Mouse (Mus musculus) stomach, embryonic 16.5 days (tissue): ENCODE results near the gene Zcchc8. TPM values are rescaled to one million over a fixed set of nuclear protein-coding genes. Genes with fewer than 3 reads are reported as not detected.
A peak's percentile ranks its signal among the peaks of the same experiment; 100 is the strongest.

Experiments
- ATAC-seq: fragments of 200-750 bp; cut with Nextera tagmentation; 2 replicates; pipeline ENCODE4 v1.8.0; 2017; ENCODE audit warnings: moderate number of reproducible peaks, moderate TSS enrichment; ENCODE audit not compliant: insufficient read depth, low FRiP score
- H3K27ac ChIP-seq: fragments of 300-500 bp; sonication (generic); 2 replicates; pipeline ENCODE4 v1.5.1; 2014; ENCODE audit warnings: low read length
- H3K27me3 ChIP-seq: fragments of 300-500 bp; sonication (generic); 2 replicates; pipeline ENCODE4 v1.6.1; 2014; ENCODE audit warnings: low read length, control low read depth, mixed read lengths; ENCODE audit not compliant: control insufficient read depth, insufficient read depth
- H3K36me3 ChIP-seq: fragments of 300-500 bp; sonication (generic); 2 replicates; pipeline ENCODE4 v1.6.1; 2014; ENCODE audit warnings: low read length; ENCODE audit not compliant: control insufficient read depth, insufficient read depth
- H3K4me1 ChIP-seq: fragments of 300-500 bp; sonication (generic); 2 replicates; pipeline ENCODE4 v1.6.1; 2014; ENCODE audit warnings: low read length, control low read depth, mixed read lengths; ENCODE audit not compliant: control insufficient read depth, insufficient read depth
- H3K4me2 ChIP-seq: fragments of 300-500 bp; sonication (generic); 2 replicates; pipeline ENCODE4 v1.6.1; 2014; ENCODE audit warnings: low read depth, low read length, mixed read lengths
- H3K4me3 ChIP-seq: fragments of 300-500 bp; sonication (generic); replicated peaks from 2 replicates; pipeline ENCODE4 v1.5.1; 2014; ENCODE audit warnings: mild to moderate bottlenecking, low read length
- H3K9ac ChIP-seq: fragments of 300-500 bp; sonication (generic); 2 replicates; pipeline ENCODE4 v1.6.1; 2014; ENCODE audit warnings: low read length
- H3K9me3 ChIP-seq: fragments of 300-500 bp; sonication (generic); replicated peaks from 2 replicates; pipeline ENCODE4 v1.6.1; 2016; ENCODE audit warnings: low read length, control low read depth; ENCODE audit not compliant: control insufficient read depth
- WGBS: fragments of 180-500 bp; shearing (Covaris S2); extraction: QIAGEN DNeasy Blood & Tissue Kit; methylation state at CpG from one replicate; pipeline ENCODE4 v1.1.7; 2014; 5-methylcytosine and 5-hydroxymethylcytosine counted together
- polyA plus RNA-seq: library from polyadenylated mRNA; unstranded; fragments of >200 nt; fragmentation: Nextera tagmentation; extraction: Ambion mirVana; gene quantifications from 2 replicates; pipeline ENCODE4 v1.2.1, GENCODE M21; 2015

The Zcchc8 gene
- polyA plus RNA-seq, 1 experiment from 2014 or later, result 64.5 TPM

GRCm38 (mm10) chr5:123675221-123675620 lies 45.7 kb downstream of the Zcchc8 start:
- WGBS, result 10% methylated on average over 3 of the region's 3 CpGs

GRCm38 (mm10) chr5:123671473-123671820 lies 49.5 kb downstream of the Zcchc8 start:
- H3K27me3 ChIP-seq, result no peaks in the 10 kb centered on the region
- H3K9ac ChIP-seq, result no peak overlapping the region
- no peaks in the 10 kb centered on the region for H3K9me3 ChIP-seq
- peaks cover 6% of the 10 kb centered on the region for H3K4me1 ChIP-seq
- no peak overlapping the region for H3K4me2 ChIP-seq
- no peak for ATAC-seq
- 77% methylated on average over 3 of the region's 3 CpGs for WGBS
- H3K27ac ChIP-seq, result 0 out of 2 replicates have a peak overlapping the region, but pooled peaks have one; percentile 6
- no peak overlapping the region for H3K4me3 ChIP-seq
- H3K36me3 ChIP-seq, result no peaks in the 10 kb centered on the region

More at GRCm38 (mm10) chr5:123675221-123675620, 45.7 kb downstream of the Zcchc8 start:
- Histone ChIP-seq H3K4me2 (no peak overlapping the region), H3K4me1 (peaks cover 13% of the 10 kb centered on the region), H3K9ac (no peak overlapping the region), H3K27me3 (no peaks in the 10 kb centered on the region), H3K9me3 (no peaks in the 10 kb centered on the region), H3K36me3 (no peaks in the 10 kb centered on the region), H3K27ac (no peak overlapping the region), H3K4me3 (no peak overlapping the region)
- no peak for ATAC-seq

- WGBS, result 33% methylated on average over 14 of the region's 14 CpGs
- no peaks in the 10 kb centered on the region for H3K9me3 ChIP-seq
- no peak overlapping the region; the same call in 1 of the 2 replicates for H3K4me2 ChIP-seq
- H3K4me1 ChIP-seq, result peaks cover 6% of the 10 kb centered on the region
- H3K9ac ChIP-seq, result no peak overlapping the region
- no peak for ATAC-seq
- H3K36me3 ChIP-seq, result no peaks in the 10 kb centered on the region
- H3K27me3 ChIP-seq, result no peaks in the 10 kb centered on the region
- H3K27ac ChIP-seq, result peak overlapping the region; percentile 6; the same call in 1 of the 2 replicates
- H3K4me3 ChIP-seq, result no peak overlapping the region
These were observed 50.0 kb downstream of the Zcchc8 start for GRCm38 (mm10) chr5:123670800-123671472.

- Histone ChIP-seq H3K4me1 (peaks cover 6% of the 10 kb centered on the region), H3K9me3 (no peaks in the 10 kb centered on the region), H3K27ac (peak overlapping the region; percentile 5; the same call in 1 of the 2 replicates), H3K4me2 (no peak overlapping the region; the same call in 1 of the 2 replicates), H3K9ac (no peak overlapping the region), H3K36me3 (no peaks in the 10 kb centered on the region), H3K4me3 (no peak overlapping the region), H3K27me3 (no peaks in the 10 kb centered on the region)
- ATAC-seq, result no peak
- 66% methylated on average over 9 of the region's 9 CpGs for WGBS
These were observed 50.7 kb downstream of the Zcchc8 start for GRCm38 (mm10) chr5:123669991-123670799.

- Histone ChIP-seq H3K27me3 (no peaks in the 10 kb centered on the region), H3K4me1 (peaks cover 6% of the 10 kb centered on the region), H3K9me3 (no peaks in the 10 kb centered on the region), H3K36me3 (no peaks in the 10 kb centered on the region), H3K4me3 (no peak overlapping the region), H3K4me2 (no peak overlapping the region), H3K27ac (no peak overlapping the region), H3K9ac (no peak overlapping the region)
- 73% methylated on average over 12 of the region's 12 CpGs for WGBS
- ATAC-seq, result no peak
These were observed 53.0 kb downstream of the Zcchc8 start for GRCm38 (mm10) chr5:123667915-123668314.

- 78% methylated on average over 7 of the region's 7 CpGs for WGBS
- H3K27me3 ChIP-seq, result no peaks in the 10 kb centered on the region
- H3K4me1 ChIP-seq, result peaks cover 10% of the 10 kb centered on the region
- no peak overlapping the region for H3K27ac ChIP-seq
- H3K9ac ChIP-seq, result no peak overlapping the region
- H3K36me3 ChIP-seq, result no peaks in the 10 kb centered on the region
- no peak overlapping the region for H3K4me3 ChIP-seq
- no peak overlapping the region for H3K4me2 ChIP-seq
- no peaks in the 10 kb centered on the region for H3K9me3 ChIP-seq
- no peak for ATAC-seq
These were observed 54.9 kb downstream of the Zcchc8 start for GRCm38 (mm10) chr5:123665956-123666355.

GRCm38 (mm10) chr5:123664329-123664728 lies 56.6 kb downstream of the Zcchc8 start:
- no peak overlapping the region for H3K4me3 ChIP-seq
- no peak for ATAC-seq
- no peak overlapping the region for H3K27ac ChIP-seq
- no peaks in the 10 kb centered on the region for H3K9me3 ChIP-seq
- H3K9ac ChIP-seq, result no peak overlapping the region
- H3K36me3 ChIP-seq, result no peaks in the 10 kb centered on the region
- no peaks in the 10 kb centered on the region for H3K27me3 ChIP-seq
- WGBS, result 66% methylated on average over 7 of the region's 7 CpGs
- H3K4me2 ChIP-seq, result no peak overlapping the region
- peaks cover 8% of the 10 kb centered on the region for H3K4me1 ChIP-seq

GRCm38 (mm10) chr5:123662059-123662458 lies 58.8 kb downstream of the Zcchc8 start:
- 0 out of 2 replicates have a peak, but pooled peaks have one; percentile 56 for ATAC-seq
- H3K4me2 ChIP-seq, result 0 out of 2 replicates have a peak overlapping the region, but pooled peaks have one; percentile 14
- H3K36me3 ChIP-seq, result no peaks in the 10 kb centered on the region
- H3K4me1 ChIP-seq, result peaks cover 8% of the 10 kb centered on the region
- H3K27me3 ChIP-seq, result no peaks in the 10 kb centered on the region
- no peak overlapping the region for H3K4me3 ChIP-seq
- 28% methylated on average over 9 of the region's 9 CpGs for WGBS
- no peaks in the 10 kb centered on the region for H3K9me3 ChIP-seq
- H3K27ac ChIP-seq, result peak overlapping the region; percentile 87
- no peak overlapping the region for H3K9ac ChIP-seq

- no peaks in the 10 kb centered on the region for H3K9me3 ChIP-seq
- WGBS, result 40% methylated on average over 3 of the region's 3 CpGs
- H3K4me3 ChIP-seq, result no peak overlapping the region
- H3K9ac ChIP-seq, result no peak overlapping the region
- ATAC-seq, result peak; percentile 60; the same call in 1 of the 2 replicates
- H3K27ac ChIP-seq, result peak overlapping the region; percentile 87
- H3K4me2 ChIP-seq, result no peak overlapping the region
- H3K27me3 ChIP-seq, result no peaks in the 10 kb centered on the region
- no peaks in the 10 kb centered on the region for H3K36me3 ChIP-seq
- peaks cover 8% of the 10 kb centered on the region for H3K4me1 ChIP-seq
These were observed 59.3 kb downstream of the Zcchc8 start for GRCm38 (mm10) chr5:123661602-123662001.
